Mouse (Mus musculus) right cerebral cortex, adult 2 months (tissue): ENCODE measurements at regions not wholly inside any gene's neighbourhood (a gene's known extent, or its start where the extent isn't known, plus 50 kb on each side); places are given as distances from the start of the nearest gene placed in this dataset.

Experiments
- DNase-seq, 2 experiments: peaks; one replicate each; pipeline ENCODE4 v3.0.0; 2021 to 2022; ENCODE audit warnings: low spot score in 2 of 2

GRCm38 (mm10) chr8:82473266-82473665, 70.2 kb upstream of the Il15 start:
- DNase-seq: no peak

GRCm38 (mm10) chr8:82471825-82472224, 68.8 kb upstream of the Il15 start:
- DNase-seq: no peak

GRCm38 (mm10) chr8:82469824-82470223, 66.8 kb upstream of the Il15 start:
- DNase-seq: no peak

DNA sequence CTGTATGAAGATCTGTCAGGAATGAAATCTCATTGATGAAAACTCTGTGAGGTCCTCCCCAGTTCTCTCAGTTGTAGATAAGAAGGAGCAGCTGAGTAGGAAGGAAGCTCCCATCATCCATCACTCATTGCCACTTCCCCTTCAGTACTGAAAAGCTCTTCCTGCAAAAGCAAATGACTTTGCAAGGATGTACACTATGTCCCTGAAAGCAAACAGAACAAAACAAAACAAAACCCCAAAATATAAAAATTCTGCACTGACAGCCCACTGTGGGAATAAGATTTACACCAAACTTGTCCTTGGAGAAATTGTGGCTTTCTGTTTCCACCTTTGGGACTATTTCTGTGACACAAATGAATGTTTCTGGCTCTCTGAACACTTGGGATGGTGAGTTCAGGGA, 59.8 kb upstream of the Il15 start:
- DNase-seq: no peak

GRCm38 (mm10) chr8:82459007-82459406, 56.0 kb upstream of the Il15 start:
- DNase-seq: no peak

- no peak for DNase-seq
Observed at GRCm38 (mm10) chr8:82454056-82454455, 51.0 kb upstream of the Il15 start.
